Mouse (Mus musculus) embryonic facial prominence, embryonic 12.5 days (tissue): ENCODE measurements around the gene Rln3. TPM values are rescaled to one million over a fixed set of nuclear protein-coding genes. Genes with fewer than 3 reads are reported as not detected.

Experiments used
- ATAC-seq: fragments of 200-750 bp; cut with Nextera tagmentation; 2 replicates; pipeline ENCODE4 v1.8.0; 2017; ENCODE audit not compliant: insufficient number of reproducible peaks, insufficient read depth, low FRiP score, low TSS enrichment
- H3K27ac ChIP-seq: fragments of 300-500 bp; sonication (generic); 2 replicates; pipeline ENCODE4 v1.5.1; 2016; ENCODE audit warnings: mild to moderate bottlenecking
- H3K27me3 ChIP-seq: fragments of 300-500 bp; sonication (generic); 2 replicates; pipeline ENCODE4 v1.6.1; 2016; ENCODE audit warnings: mild to moderate bottlenecking, moderate library complexity
- H3K36me3 ChIP-seq: fragments of 300-500 bp; sonication (generic); 2 replicates; pipeline ENCODE4 v1.6.1; 2016; ENCODE audit warnings: mild to moderate bottlenecking
- H3K4me1 ChIP-seq: fragments of 300-500 bp; sonication (generic); 2 replicates; pipeline ENCODE4 v1.6.1; 2016
- H3K4me2 ChIP-seq: fragments of 300-500 bp; sonication (generic); replicated peaks from 2 replicates; pipeline ENCODE4 v1.6.1; 2016; ENCODE audit warnings: mild to moderate bottlenecking, moderate library complexity
- H3K4me3 ChIP-seq: fragments of 300-500 bp; sonication (generic); 2 replicates; pipeline ENCODE4 v1.5.1; 2016; ENCODE audit warnings: mild to moderate bottlenecking
- H3K9ac ChIP-seq: fragments of 300-500 bp; sonication (generic); 2 replicates; pipeline ENCODE4 v1.6.1; 2016; ENCODE audit warnings: mild to moderate bottlenecking, moderate library complexity
- H3K9me3 ChIP-seq: fragments of 300-500 bp; sonication (generic); 2 replicates; pipeline ENCODE4 v1.6.1; 2016; ENCODE audit warnings: mild to moderate bottlenecking, moderate library complexity
- WGBS: fragments of 180-500 bp; shearing (Covaris S2); methylation state at CpG from one replicate; pipeline ENCODE4 v1.1.7; 2016; 5-methylcytosine and 5-hydroxymethylcytosine counted together
- polyA plus RNA-seq: library from polyadenylated mRNA; unstranded; fragments of >200 nt; fragmentation: Nextera tagmentation; extraction: Ambion mirVana; gene quantifications from 2 replicates; pipeline ENCODE4 v1.2.1, GENCODE M21; 2016

The Rln3 gene
- polyA plus RNA-seq, 1 experiment from 2014 or later = not detected

- no peaks in the 10 kb centered on the region for H3K9me3 ChIP-seq
- no peak for ATAC-seq
- no peak overlapping the region for H3K27ac ChIP-seq
- 4% methylated on average over 5 of the region's 5 CpGs for WGBS
- no peak overlapping the region for H3K9ac ChIP-seq
- no peak overlapping the region for H3K4me3 ChIP-seq
- H3K4me1 ChIP-seq = peaks cover 10% of the 10 kb centered on the region
- peaks cover 45% of the 10 kb centered on the region for H3K27me3 ChIP-seq
- H3K36me3 ChIP-seq = no peaks in the 10 kb centered on the region
- no peak overlapping the region for H3K4me2 ChIP-seq
Measured at GRCm38 (mm10) chr8:84039050-84039449, 5.8 kb downstream of the Rln3 start.

- Histone ChIP-seq H3K36me3 (no peaks in the 10 kb centered on the region), H3K4me1 (peaks cover 10% of the 10 kb centered on the region), H3K4me3 (no peak overlapping the region), H3K27me3 (peaks cover 35% of the 10 kb centered on the region), H3K9ac (no peak overlapping the region), H3K4me2 (no peak overlapping the region), H3K27ac (no peak overlapping the region), H3K9me3 (no peaks in the 10 kb centered on the region)
- ATAC-seq = no peak
- WGBS = 71% methylated on average over 5 of the region's 5 CpGs
Measured at GRCm38 (mm10) chr8:84038015-84038414, 6.8 kb downstream of the Rln3 start.

DNA sequence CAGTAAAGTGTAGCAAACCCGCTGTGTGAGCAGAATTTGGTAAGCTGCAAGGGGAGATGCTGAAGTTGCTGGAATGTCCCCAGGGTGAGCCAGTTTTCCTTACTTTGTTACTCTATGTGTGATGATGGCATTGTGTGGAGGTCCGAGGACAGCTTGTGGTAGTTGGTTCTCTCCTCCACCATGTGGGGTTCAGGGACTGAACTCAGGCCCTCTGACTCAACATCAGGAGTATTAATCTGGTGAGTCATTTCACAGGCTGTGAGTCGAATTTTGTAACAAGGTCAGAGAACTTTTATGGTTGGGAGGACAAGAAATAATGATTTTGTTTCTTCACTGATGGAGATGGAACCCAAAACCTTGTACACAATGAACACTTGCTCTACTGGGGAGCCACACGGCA, 12.0 kb downstream of the Rln3 start:
- Histone ChIP-seq H3K9ac (no peak overlapping the region), H3K27ac (no peak overlapping the region), H3K9me3 (no peaks in the 10 kb centered on the region), H3K36me3 (no peaks in the 10 kb centered on the region), H3K4me2 (no peak overlapping the region), H3K4me3 (no peak overlapping the region), H3K4me1 (no peaks in the 10 kb centered on the region), H3K27me3 (peaks cover 15% of the 10 kb centered on the region)
- WGBS = 80% methylated on average over 4 of the region's 4 CpGs
- no peak for ATAC-seq

- H3K27me3 ChIP-seq = peaks cover 37% of the 10 kb centered on the region
- H3K9ac ChIP-seq = no peak overlapping the region
- no peak for ATAC-seq
- H3K36me3 ChIP-seq = no peaks in the 10 kb centered on the region
- no peaks in the 10 kb centered on the region for H3K9me3 ChIP-seq
- WGBS = 91% methylated on average over 5 of the region's 5 CpGs
- H3K4me1 ChIP-seq = 0 out of 2 replicates have a peak, but pooled peaks cover 9% of the 10 kb centered on the region
- no peak overlapping the region for H3K4me2 ChIP-seq
- no peak overlapping the region for H3K4me3 ChIP-seq
- H3K27ac ChIP-seq = no peak overlapping the region
Measured at GRCm38 (mm10) chr8:84029272-84029671, 15.5 kb downstream of the Rln3 start.

GRCm38 (mm10) chr8:84027449-84027848, 17.4 kb downstream of the Rln3 start:
- Histone ChIP-seq H3K4me1 (0 out of 2 replicates have a peak, but pooled peaks cover 15% of the 10 kb centered on the region), H3K4me3 (no peak overlapping the region), H3K27ac (no peak overlapping the region), H3K9me3 (no peaks in the 10 kb centered on the region), H3K27me3 (peaks cover 42% of the 10 kb centered on the region), H3K9ac (no peak overlapping the region), H3K36me3 (no peaks in the 10 kb centered on the region), H3K4me2 (no peak overlapping the region)
- no peak for ATAC-seq
- WGBS = 13% methylated on average over 10 of the region's 10 CpGs

GRCm38 (mm10) chr8:84025863-84026262, 18.9 kb downstream of the Rln3 start:
- Histone ChIP-seq H3K9ac (peak overlapping the region; percentile 52), H3K9me3 (no peaks in the 10 kb centered on the region), H3K4me2 (peak overlapping the region; percentile 80), H3K36me3 (no peaks in the 10 kb centered on the region), H3K27me3 (peaks cover 55% of the 10 kb centered on the region), H3K4me3 (peak overlapping the region; percentile 48), H3K27ac (no peak overlapping the region), H3K4me1 (0 out of 2 replicates have a peak, but pooled peaks cover 19% of the 10 kb centered on the region)
- peak; percentile 78 for ATAC-seq
- under 1% methylated on average over 41 of the region's 41 CpGs for WGBS

GRCm38 (mm10) chr8:84024171-84024570, 20.6 kb downstream of the Rln3 start:
- Histone ChIP-seq H3K4me3 (no peak overlapping the region), H3K4me1 (0 out of 2 replicates have a peak, but pooled peaks cover 19% of the 10 kb centered on the region), H3K27me3 (peaks cover 66% of the 10 kb centered on the region), H3K4me2 (no peak overlapping the region), H3K27ac (no peak overlapping the region), H3K36me3 (no peaks in the 10 kb centered on the region), H3K9ac (no peak overlapping the region), H3K9me3 (no peaks in the 10 kb centered on the region)
- no peak for ATAC-seq
- 12% methylated on average over 10 of the region's 10 CpGs for WGBS

DNA sequence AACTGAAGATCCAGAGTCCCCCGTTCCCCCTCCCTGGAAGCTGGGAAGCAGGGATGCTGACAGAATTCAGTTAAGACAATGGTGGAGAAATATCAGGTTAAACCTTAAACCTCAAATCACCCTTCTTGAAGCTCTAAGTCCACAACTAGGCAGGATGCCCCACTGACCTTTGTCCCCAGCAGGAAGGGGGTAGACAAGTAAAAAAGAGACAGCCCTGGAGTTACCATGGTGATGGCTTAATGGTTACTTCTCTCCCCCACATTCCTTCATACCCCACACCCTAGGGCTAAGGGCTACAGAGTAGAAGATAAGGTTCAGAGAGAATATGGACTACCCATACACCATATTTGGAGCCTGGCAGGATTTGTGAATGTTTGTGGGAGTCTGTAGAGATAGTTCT, 21.2 kb downstream of the Rln3 start:
- H3K27ac ChIP-seq = no peak overlapping the region
- no peak overlapping the region for H3K4me2 ChIP-seq
- no peaks in the 10 kb centered on the region for H3K9me3 ChIP-seq
- ATAC-seq = no peak
- 0 out of 2 replicates have a peak, but pooled peaks cover 19% of the 10 kb centered on the region for H3K4me1 ChIP-seq
- H3K9ac ChIP-seq = no peak overlapping the region
- H3K27me3 ChIP-seq = peaks cover 65% of the 10 kb centered on the region
- H3K36me3 ChIP-seq = no peaks in the 10 kb centered on the region
- WGBS = 57% methylated on average over 1 of the region's 1 CpGs
- no peak overlapping the region for H3K4me3 ChIP-seq

DNA sequence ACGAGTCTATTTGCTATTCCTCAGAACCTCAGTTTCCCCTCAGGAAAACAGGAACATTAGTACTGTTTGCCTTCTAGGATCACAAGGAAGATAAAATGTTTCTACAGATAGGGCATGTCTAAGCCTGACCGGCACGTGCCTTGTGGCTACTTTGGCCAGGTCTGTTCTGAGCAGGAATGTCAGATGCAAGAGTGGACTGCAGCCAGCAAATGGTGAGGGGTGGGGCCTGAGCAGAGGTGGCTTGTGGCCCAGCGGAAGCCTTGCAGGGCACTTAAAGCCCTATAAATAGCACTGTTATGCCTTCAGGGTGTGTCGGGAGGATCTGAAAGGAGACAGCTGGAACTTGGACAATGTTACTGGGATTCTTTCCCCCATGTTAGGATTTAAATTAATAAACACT, 21.7 kb downstream of the Rln3 start:
- Histone ChIP-seq H3K9ac (no peak overlapping the region), H3K9me3 (no peaks in the 10 kb centered on the region), H3K4me1 (0 out of 2 replicates have a peak, but pooled peaks cover 19% of the 10 kb centered on the region), H3K4me2 (no peak overlapping the region), H3K27ac (no peak overlapping the region), H3K36me3 (no peaks in the 10 kb centered on the region), H3K4me3 (no peak overlapping the region), H3K27me3 (peaks cover 63% of the 10 kb centered on the region)
- 27% methylated on average over 5 of the region's 5 CpGs for WGBS
- ATAC-seq = no peak

GRCm38 (mm10) chr8:84021569-84021968, 23.2 kb downstream of the Rln3 start:
- H3K4me2 ChIP-seq = no peak overlapping the region
- H3K4me1 ChIP-seq = 0 out of 2 replicates have a peak, but pooled peaks cover 19% of the 10 kb centered on the region
- 52% methylated on average over 12 of the region's 12 CpGs for WGBS
- no peak overlapping the region for H3K27ac ChIP-seq
- no peaks in the 10 kb centered on the region for H3K36me3 ChIP-seq
- no peak for ATAC-seq
- H3K9ac ChIP-seq = no peak overlapping the region
- peaks cover 48% of the 10 kb centered on the region for H3K27me3 ChIP-seq
- H3K4me3 ChIP-seq = no peak overlapping the region
- H3K9me3 ChIP-seq = no peaks in the 10 kb centered on the region

DNA sequence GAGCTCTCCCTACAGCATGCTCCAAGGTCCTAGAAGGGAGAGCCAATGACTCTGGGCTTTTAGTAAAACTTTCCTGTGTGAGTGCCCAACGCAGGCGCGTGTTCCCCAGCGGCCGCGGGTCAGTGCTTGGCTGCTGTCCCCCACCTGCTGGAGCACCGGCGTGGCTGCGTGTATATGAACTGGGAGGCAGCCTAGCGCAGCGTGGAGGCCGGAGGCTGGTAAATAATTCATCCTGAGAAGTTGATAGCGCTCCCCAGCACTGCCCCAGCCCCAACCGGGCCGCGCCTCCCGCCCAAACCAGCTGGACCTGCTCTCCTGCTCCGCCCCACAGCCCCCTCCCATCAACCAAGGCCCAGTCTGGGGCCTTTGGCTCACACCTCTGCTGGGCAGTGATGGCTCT, 23.7 kb downstream of the Rln3 start, which contains the start of gene Palm3:
Gene Palm3 (plus strand): TSS at position 376 of the 400 bp plus-strand sequence.
- H3K27ac ChIP-seq = no peak within 1 kb of the TSS
- WGBS = 10% methylated on average over 18 of the region's 18 CpGs
- no peak for ATAC-seq
- H3K4me2 ChIP-seq = no peak within 1 kb of the TSS
- 0 out of 2 replicates have a peak, but pooled peaks cover 17% of the 10 kb centered on the region for H3K4me1 ChIP-seq
- no peaks in the 10 kb centered on the region for H3K36me3 ChIP-seq
- H3K27me3 ChIP-seq = peaks cover 43% of the 10 kb centered on the region
- no peak within 1 kb of the TSS for H3K4me3 ChIP-seq
- H3K9me3 ChIP-seq = 0 out of 2 replicates have a peak, but pooled peaks cover 2% of the 10 kb centered on the region
- peak within 1 kb of the TSS; percentile 25; the same call in 1 of the 2 replicates for H3K9ac ChIP-seq

DNA sequence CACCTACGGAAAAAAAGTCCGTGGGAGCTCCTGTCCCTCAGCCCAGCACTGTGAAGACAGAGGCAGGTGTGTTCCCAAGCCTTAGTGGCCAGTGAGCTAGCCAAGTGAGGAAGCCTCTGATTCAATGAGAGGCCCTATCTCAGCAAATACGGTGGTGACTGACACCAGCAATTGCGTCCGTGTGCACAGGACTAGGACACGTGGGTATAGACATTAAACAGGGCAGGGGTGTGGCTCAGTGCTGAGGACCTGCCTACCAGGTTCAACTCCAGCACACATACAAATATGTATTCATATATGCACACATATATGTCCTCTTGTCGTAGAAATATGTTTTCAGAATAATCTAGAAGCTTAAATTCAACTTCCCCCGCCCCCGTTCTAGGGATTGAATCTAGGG, 25.1 kb downstream of the Rln3 start:
- 0 out of 2 replicates have a peak, but pooled peaks cover 4% of the 10 kb centered on the region for H3K9me3 ChIP-seq

More for the DNA sequence above, 25.1 kb downstream of the Rln3 start:
- 84% methylated on average over 9 of the region's 9 CpGs for WGBS
- no peaks in the 10 kb centered on the region for H3K36me3 ChIP-seq
- no peak overlapping the region for H3K4me2 ChIP-seq
- H3K27me3 ChIP-seq = peaks cover 32% of the 10 kb centered on the region
- no peak overlapping the region for H3K4me3 ChIP-seq
- 0 out of 2 replicates have a peak overlapping the region, but pooled peaks have one; percentile 6 for H3K27ac ChIP-seq
- H3K9ac ChIP-seq = no peak overlapping the region
- ATAC-seq = no peak
- 0 out of 2 replicates have a peak, but pooled peaks cover 10% of the 10 kb centered on the region for H3K4me1 ChIP-seq
